In genomic region chr10:92675056-92675455, GRCm38 (mm10) we compare ENCODE assay signal across 16 mouse cellular contexts.
"Had no signal": no experiment of that assay in that cellular context is flagged by ENCODE, and none has a peak within 500 bp of the region (broad histone marks: within the 10 kb centered on the region; RNA-seq: fewer than 3 reads in every experiment).

No protein-coding gene starts in this region.

- H3K27me3 ChIP-seq: limb, embryonic 12.5 days; liver, embryonic 12.5 days; liver, embryonic 15.5 days; midbrain, embryonic 12.5 days; midbrain, embryonic 15.5 days had no signal

- H3K36me3 ChIP-seq: limb, embryonic 12.5 days; liver, embryonic 12.5 days; liver, embryonic 15.5 days; midbrain, embryonic 12.5 days; midbrain, embryonic 15.5 days had no signal

- H3K27ac ChIP-seq: limb, embryonic 12.5 days; liver, embryonic 12.5 days; liver, embryonic 15.5 days; midbrain, embryonic 12.5 days; midbrain, embryonic 15.5 days had no signal

- H3K4me2 ChIP-seq: limb, embryonic 12.5 days; liver, embryonic 12.5 days; liver, embryonic 15.5 days; midbrain, embryonic 12.5 days; midbrain, embryonic 15.5 days had no signal

- H3K9ac ChIP-seq: limb, embryonic 12.5 days; liver, embryonic 12.5 days; liver, embryonic 15.5 days; midbrain, embryonic 12.5 days; midbrain, embryonic 15.5 days had no signal

- ATAC-seq: liver, embryonic 12.5 days; midbrain, embryonic 15.5 days had no signal

- H3K4me1 ChIP-seq: limb, embryonic 12.5 days; liver, embryonic 12.5 days; liver, embryonic 15.5 days; midbrain, embryonic 12.5 days; midbrain, embryonic 15.5 days had no signal

- H3K4me3 ChIP-seq: limb, embryonic 12.5 days; liver, embryonic 12.5 days; liver, embryonic 15.5 days; midbrain, embryonic 12.5 days; midbrain, embryonic 15.5 days; myocyte had no signal

- DNase-seq: kidney, adult 18-20 months; kidney, adult 9 months; kidney, postnatal 14 days; kidney, postnatal 4 days; liver; lung, adult 2 months; lung, postnatal 14 days; lung, postnatal 4 days; thymus, adult 18-20 months; thymus, postnatal 36 days had no signal

- H3K9me3 ChIP-seq: limb, embryonic 12.5 days; liver, embryonic 12.5 days; liver, embryonic 15.5 days; midbrain, embryonic 12.5 days; midbrain, embryonic 15.5 days had no signal
